Mouse (Mus musculus) urinary bladder, postnatal 25 days (tissue): ENCODE results near the gene Pex26.
A peak's percentile ranks its signal among the peaks of the same experiment; 100 is the strongest.

Experiments
- DNase-seq: peaks from one replicate; pipeline ENCODE4 v3.0.0; 2022; ENCODE audit warnings: low spot score

Gene Pex26

GRCm38 (mm10) chr6:121243161-121243560, 59.7 kb downstream of the Pex26 start:
- DNase-seq, result no peak

GRCm38 (mm10) chr6:121245127-121246036, 61.9 kb downstream of the Pex26 start, which contains the start of gene Usp18:
Gene Usp18, plus strand, starts transcription at chr6:121245906.
- DNase-seq, result peak; percentile 88

GRCm38 (mm10) chr6:121246037-121246361, 62.5 kb downstream of the Pex26 start:
- DNase-seq, result no peak
